Mouse (Mus musculus) ES-E14 (cell line): ENCODE measurements at regions not wholly inside any gene's neighbourhood (a gene's known extent, or its start where the extent isn't known, plus 50 kb on each side); places are given as distances from the start of the nearest gene placed in this dataset.

Experiments used
- DNase-seq: peaks from one replicate; pipeline ENCODE4 v3.0.0-alpha.2; 2013; ENCODE audit warnings: low read depth, low spot score
- H3K27ac ChIP-seq: 2 replicates; pipeline ENCODE4 v1.5.1; 2012; ENCODE audit warnings: low read depth, mild to moderate bottlenecking, low read length, moderate library complexity, mixed read lengths; ENCODE audit not compliant: poor library complexity, insufficient read depth, severe bottlenecking
- H3K36me3 ChIP-seq: 2 replicates; pipeline ENCODE4 v1.6.1; 2012; ENCODE audit warnings: mild to moderate bottlenecking, low read length, moderate library complexity, mixed read lengths; ENCODE audit not compliant: control insufficient read depth, poor library complexity, insufficient read depth, severe bottlenecking
- H3K4me1 ChIP-seq, 2 experiments: fragments of 150-350 bp in 1 of 2; sonication (generic) in 1 of 2; 2 replicates each; pipeline ENCODE4 v1.6.1; 2012; ENCODE audit warnings: low read length in 2 of 2, mild to moderate bottlenecking in 1 of 2, mixed read lengths in 1 of 2; ENCODE audit not compliant: control insufficient read depth in 2 of 2, insufficient read depth in 2 of 2, poor library complexity in 1 of 2
- H3K4me3 ChIP-seq, 2 experiments: fragments of 150-350 bp in 1 of 2; sonication (generic) in 1 of 2; 2 replicates each; pipeline ENCODE4 v1.5.1; 2012; ENCODE audit warnings: low read length in 2 of 2, low read depth in 1 of 2, mild to moderate bottlenecking in 1 of 2, mixed read lengths in 1 of 2; ENCODE audit not compliant: insufficient read depth in 1 of 2, poor library complexity in 1 of 2, severe bottlenecking in 1 of 2
- H3K9ac ChIP-seq: 2 replicates; pipeline ENCODE4 v1.6.1; 2012; ENCODE audit warnings: low read depth, mild to moderate bottlenecking, low read length, mixed read lengths; ENCODE audit not compliant: poor library complexity, insufficient read depth, severe bottlenecking
- H3K9me3 ChIP-seq: fragments of 150-350 bp; sonication (generic); 2 replicates; pipeline ENCODE4 v1.6.1; 2012; ENCODE audit warnings: low read depth, mild to moderate bottlenecking, low read length; ENCODE audit not compliant: control insufficient read depth, insufficient read depth
- CHD2 ChIP-seq: IDR thresholded peaks from 2 replicates; pipeline ENCODE4 v1.6.1; 2014; ENCODE audit warnings: mild to moderate bottlenecking, low read depth, low read length, inconsistent platforms
- HCFC1 ChIP-seq: IDR thresholded peaks from 2 replicates; pipeline ENCODE4 v1.6.1; 2012; ENCODE audit warnings: low read length, inconsistent platforms, borderline replicate concordance; ENCODE audit not compliant: insufficient read depth
- MAFK ChIP-seq: IDR thresholded peaks from 2 replicates; pipeline ENCODE4 v1.6.1; 2014; ENCODE audit warnings: mild to moderate bottlenecking, low read depth, low read length, inconsistent platforms; ENCODE audit not compliant: insufficient read depth
- ZC3H11A ChIP-seq: IDR thresholded peaks from 2 replicates; pipeline ENCODE4 v1.6.1; 2012; ENCODE audit warnings: low read depth, mild to moderate bottlenecking, inconsistent platforms, low read length, borderline replicate concordance
- ZNF384 ChIP-seq: IDR thresholded peaks from 2 replicates; pipeline ENCODE4 v1.6.1; 2012; ENCODE audit warnings: low read depth, low read length, inconsistent platforms
- in situ Hi-C, 2 experiments: fragments of 600-800 bp; cut with MboI; formaldehyde crosslinking; loops; one replicate each; pipeline ENCODE4 v1.15.1; 2025; ENCODE audit warnings: low sequenced_read_pairs in 2 of 2, inconsistent platforms in 1 of 2; ENCODE audit not compliant: unreplicated experiment in 2 of 2

- Histone ChIP-seq H3K9ac (no peak overlapping the region), H3K36me3 (no peaks in the 10 kb centered on the region), H3K4me1 (peaks cover 0 to 2% of the 10 kb centered on the region in 2 experiments; a peak in 1 of 4 replicates), H3K4me3 (no peak overlapping the region), H3K27ac (no peak overlapping the region), H3K9me3 (no peaks in the 10 kb centered on the region)
- DNase-seq = no peak
- no peak for TF ChIP-seq MAFK
- in situ Hi-C loops = loop anchor here in 1 of 2 experiments (25.0 kb wide), 1 partner anchor 713 kb away; no protein-coding TSS in a partner anchor
These were observed 127.7 kb upstream of the Tank start for GRCm38 (mm10) chr2:61450731-61451130.

GRCm38 (mm10) chr2:61436591-61436990 lies 141.8 kb upstream of the Tank start:
- no peak overlapping the region for H3K4me3 ChIP-seq
- H3K27ac ChIP-seq = no peak overlapping the region
- H3K4me1 ChIP-seq = no peaks in the 10 kb centered on the region
- DNase-seq = no peak
- H3K9ac ChIP-seq = no peak overlapping the region
- H3K36me3 ChIP-seq = no peaks in the 10 kb centered on the region
- no peak for TF ChIP-seq HCFC1
- TF ChIP-seq CHD2 = no peak
- H3K9me3 ChIP-seq = no peaks in the 10 kb centered on the region
- in situ Hi-C loops = no loop called here

- DNase-seq = no peak
- Histone ChIP-seq H3K4me3 (no peak overlapping the region), H3K36me3 (no peaks in the 10 kb centered on the region), H3K27ac (no peak overlapping the region), H3K4me1 (no peaks in the 10 kb centered on the region), H3K9me3 (no peaks in the 10 kb centered on the region), H3K9ac (no peak overlapping the region)
- in situ Hi-C loops = no loop called here
- TF ChIP-seq ZNF384 (no peak), CHD2 (no peak), MAFK (no peak), ZC3H11A (no peak), HCFC1 (no peak)
These were observed 170.5 kb upstream of the Tank start for GRCm38 (mm10) chr2:61407881-61408280.

GRCm38 (mm10) chr2:61406104-61406751 lies 172.2 kb upstream of the Tank start:
- Histone ChIP-seq H3K4me3 (no peak overlapping the region), H3K9ac (no peak overlapping the region), H3K27ac (no peak overlapping the region), H3K9me3 (no peaks in the 10 kb centered on the region), H3K4me1 (peaks cover 2% of the 10 kb centered on the region in 2 experiments; a peak in 3 of 4 replicates), H3K36me3 (no peaks in the 10 kb centered on the region)
- in situ Hi-C loops = no loop called here
- no peak for TF ChIP-seq ZNF384
- TF ChIP-seq HCFC1 = no peak
- TF ChIP-seq ZC3H11A = no peak
- TF ChIP-seq MAFK = no peak
- no peak for TF ChIP-seq CHD2
- no peak for DNase-seq

- no peak overlapping the region for H3K27ac ChIP-seq
- peaks cover 2 to 6% of the 10 kb centered on the region in 2 experiments; a peak in 3 of 4 replicates for H3K4me1 ChIP-seq
- no peak for DNase-seq
- no peaks in the 10 kb centered on the region for H3K36me3 ChIP-seq
- TF ChIP-seq HCFC1 (no peak), ZNF384 (no peak), CHD2 (no peak), MAFK (no peak), ZC3H11A (no peak)
- in situ Hi-C loops = no loop called here
- H3K9ac ChIP-seq = no peak overlapping the region
- no peaks in the 10 kb centered on the region for H3K9me3 ChIP-seq
- no peak overlapping the region for H3K4me3 ChIP-seq
These were observed 173.1 kb upstream of the Tank start for GRCm38 (mm10) chr2:61405261-61405660.
